Mouse (Mus musculus): ENCODE measurements at regions not wholly inside any gene's neighbourhood (a gene's known extent, or its start where the extent isn't known, plus 50 kb on each side); places are given as distances from the start of the nearest gene placed in this dataset.

- no peak for ATAC-seq (ENCODE audit: insufficient number of reproducible peaks, insufficient read depth, low FRiP score, low TSS enrichment, low read depth)
- H3K36me3 ChIP-seq: no peaks in the 10 kb centered on the region
- H3K27ac ChIP-seq: no peak overlapping the region
- H3K4me2 ChIP-seq: peak overlapping the region; percentile 63
- H3K4me3 ChIP-seq: peak overlapping the region; percentile 34
- H3K9ac ChIP-seq: peak overlapping the region; percentile 69
- 2% methylated on average over 30 of the region's 30 CpGs for WGBS
- peaks cover 19% of the 10 kb centered on the region for H3K4me1 ChIP-seq
- H3K9me3 ChIP-seq: 0 out of 2 replicates have a peak, but pooled peaks cover 2% of the 10 kb centered on the region
- H3K27me3 ChIP-seq: peaks cover 75% of the 10 kb centered on the region
Observed at GRCm38 (mm10) chr5:120322031-120322731, 109.3 kb upstream of the Lhx5 start.

GRCm38 (mm10) chr5:120322732-120323316 lies 108.7 kb upstream of the Lhx5 start:
- ATAC-seq (ENCODE audit: insufficient number of reproducible peaks, insufficient read depth, low FRiP score, low TSS enrichment, low read depth): no peak
- Histone ChIP-seq H3K4me2 (peak overlapping the region; percentile 63), H3K36me3 (no peaks in the 10 kb centered on the region), H3K9me3 (0 out of 2 replicates have a peak, but pooled peaks cover 2% of the 10 kb centered on the region), H3K4me1 (peaks cover 19% of the 10 kb centered on the region), H3K4me3 (peak overlapping the region; percentile 34), H3K27me3 (peaks cover 78% of the 10 kb centered on the region), H3K9ac (peak overlapping the region; percentile 69), H3K27ac (no peak overlapping the region)
- 9% methylated on average over 12 of the region's 12 CpGs for WGBS

- Histone ChIP-seq H3K4me1 (peaks cover 18% of the 10 kb centered on the region), H3K9ac (no peak overlapping the region), H3K4me3 (no peak overlapping the region), H3K9me3 (0 out of 2 replicates have a peak, but pooled peaks cover 2% of the 10 kb centered on the region), H3K27ac (no peak overlapping the region), H3K4me2 (no peak overlapping the region), H3K27me3 (peaks cover 81% of the 10 kb centered on the region), H3K36me3 (no peaks in the 10 kb centered on the region)
- ATAC-seq (ENCODE audit: insufficient number of reproducible peaks, insufficient read depth, low FRiP score, low TSS enrichment, low read depth): no peak
- WGBS: 80% methylated on average over 2 of the region's 2 CpGs
Observed at GRCm38 (mm10) chr5:120324111-120324510, 107.4 kb upstream of the Lhx5 start.

GRCm38 (mm10) chr5:120325386-120325910 lies 106.1 kb upstream of the Lhx5 start:
- H3K36me3 ChIP-seq: no peaks in the 10 kb centered on the region
- H3K27me3 ChIP-seq: peaks cover 77% of the 10 kb centered on the region
- H3K9ac ChIP-seq: no peak overlapping the region
- H3K27ac ChIP-seq: no peak overlapping the region
- no peak overlapping the region for H3K4me3 ChIP-seq
- WGBS: 58% methylated on average over 16 of the region's 16 CpGs
- H3K9me3 ChIP-seq: 0 out of 2 replicates have a peak, but pooled peaks cover 2% of the 10 kb centered on the region
- H3K4me2 ChIP-seq: no peak overlapping the region
- no peak for ATAC-seq (ENCODE audit: insufficient number of reproducible peaks, insufficient read depth, low FRiP score, low TSS enrichment, low read depth)
- peaks cover 14% of the 10 kb centered on the region for H3K4me1 ChIP-seq

- WGBS: 76% methylated on average over 14 of the region's 14 CpGs
- H3K36me3 ChIP-seq: no peaks in the 10 kb centered on the region
- no peak overlapping the region for H3K27ac ChIP-seq
- H3K27me3 ChIP-seq: peaks cover 37% of the 10 kb centered on the region
- H3K4me2 ChIP-seq: no peak overlapping the region
- ATAC-seq (ENCODE audit: insufficient number of reproducible peaks, insufficient read depth, low FRiP score, low TSS enrichment, low read depth): 0 out of 2 replicates have a peak, but pooled peaks have one; percentile 20
- no peak overlapping the region for H3K9ac ChIP-seq
- H3K9me3 ChIP-seq: no peaks in the 10 kb centered on the region
- H3K4me3 ChIP-seq: no peak overlapping the region
- H3K4me1 ChIP-seq: 0 out of 2 replicates have a peak, but pooled peaks cover 4% of the 10 kb centered on the region
Observed at GRCm38 (mm10) chr5:120332030-120332429, 99.5 kb upstream of the Lhx5 start.

- Histone ChIP-seq H3K27me3 (peaks cover 35% of the 10 kb centered on the region), H3K4me1 (no peaks in the 10 kb centered on the region), H3K36me3 (no peaks in the 10 kb centered on the region), H3K27ac (no peak overlapping the region), H3K4me3 (no peak overlapping the region), H3K9me3 (no peaks in the 10 kb centered on the region), H3K9ac (no peak overlapping the region), H3K4me2 (no peak overlapping the region)
- no peak for ATAC-seq (ENCODE audit: insufficient number of reproducible peaks, insufficient read depth, low FRiP score, low TSS enrichment, low read depth)
- 70% methylated on average over 2 of the region's 2 CpGs for WGBS
Observed at GRCm38 (mm10) chr5:120339162-120339561, 92.3 kb upstream of the Lhx5 start.

GRCm38 (mm10) chr5:120340696-120341231 lies 90.7 kb upstream of the Lhx5 start:
- no peak overlapping the region for H3K27ac ChIP-seq
- no peak overlapping the region for H3K4me2 ChIP-seq
- ATAC-seq (ENCODE audit: insufficient number of reproducible peaks, insufficient read depth, low FRiP score, low TSS enrichment, low read depth): no peak
- no peaks in the 10 kb centered on the region for H3K36me3 ChIP-seq
- H3K4me3 ChIP-seq: no peak overlapping the region
- no peaks in the 10 kb centered on the region for H3K4me1 ChIP-seq
- no peaks in the 10 kb centered on the region for H3K9me3 ChIP-seq
- 31% methylated on average over 3 of the region's 3 CpGs for WGBS
- peaks cover 23% of the 10 kb centered on the region for H3K27me3 ChIP-seq
- no peak overlapping the region for H3K9ac ChIP-seq

- no peak overlapping the region for H3K4me3 ChIP-seq
- H3K27ac ChIP-seq: no peak overlapping the region
- ATAC-seq (ENCODE audit: insufficient number of reproducible peaks, insufficient read depth, low FRiP score, low TSS enrichment, low read depth): no peak
- 86% methylated on average over 3 of the region's 3 CpGs for WGBS
- no peak overlapping the region for H3K9ac ChIP-seq
- H3K27me3 ChIP-seq: peaks cover 30% of the 10 kb centered on the region
- H3K9me3 ChIP-seq: no peaks in the 10 kb centered on the region
- no peaks in the 10 kb centered on the region for H3K4me1 ChIP-seq
- H3K36me3 ChIP-seq: no peaks in the 10 kb centered on the region
- H3K4me2 ChIP-seq: no peak overlapping the region
Observed at GRCm38 (mm10) chr5:120350461-120350860, 81.0 kb upstream of the Lhx5 start.

- H3K27ac ChIP-seq: no peak overlapping the region
- no peak overlapping the region for H3K4me2 ChIP-seq
- H3K9me3 ChIP-seq: no peaks in the 10 kb centered on the region
- no peak overlapping the region for H3K9ac ChIP-seq
- ATAC-seq (ENCODE audit: insufficient number of reproducible peaks, insufficient read depth, low FRiP score, low TSS enrichment, low read depth): no peak
- no peak overlapping the region for H3K4me3 ChIP-seq
- peaks cover 40% of the 10 kb centered on the region for H3K27me3 ChIP-seq
- H3K36me3 ChIP-seq: no peaks in the 10 kb centered on the region
- 72% methylated on average over 5 of the region's 5 CpGs for WGBS
- no peaks in the 10 kb centered on the region for H3K4me1 ChIP-seq
Observed at GRCm38 (mm10) chr5:120351827-120352226, 79.7 kb upstream of the Lhx5 start.

GRCm38 (mm10) chr5:120353657-120354056 lies 77.8 kb upstream of the Lhx5 start:
- Histone ChIP-seq H3K36me3 (no peaks in the 10 kb centered on the region), H3K9me3 (no peaks in the 10 kb centered on the region), H3K4me3 (no peak overlapping the region), H3K9ac (no peak overlapping the region), H3K4me1 (no peaks in the 10 kb centered on the region), H3K27ac (no peak overlapping the region), H3K27me3 (peaks cover 59% of the 10 kb centered on the region), H3K4me2 (no peak overlapping the region)
- ATAC-seq (ENCODE audit: insufficient number of reproducible peaks, insufficient read depth, low FRiP score, low TSS enrichment, low read depth): no peak
- WGBS: 80% methylated on average over 5 of the region's 5 CpGs

GRCm38 (mm10) chr5:120356950-120357349 lies 74.5 kb upstream of the Lhx5 start:
- H3K4me1 ChIP-seq: no peaks in the 10 kb centered on the region
- H3K27ac ChIP-seq: no peak overlapping the region
- WGBS: 77% methylated on average over 4 of the region's 4 CpGs
- no peaks in the 10 kb centered on the region for H3K36me3 ChIP-seq
- ATAC-seq (ENCODE audit: insufficient number of reproducible peaks, insufficient read depth, low FRiP score, low TSS enrichment, low read depth): no peak
- H3K9ac ChIP-seq: no peak overlapping the region
- H3K4me3 ChIP-seq: no peak overlapping the region
- H3K4me2 ChIP-seq: no peak overlapping the region
- H3K27me3 ChIP-seq: peaks cover 82% of the 10 kb centered on the region
- no peaks in the 10 kb centered on the region for H3K9me3 ChIP-seq

Measured in embryonic facial prominence, embryonic 13.5 days (tissue).